Mouse (Mus musculus) ovary, postnatal 14 days (tissue): ENCODE results near the gene Lsm4.

Experiments used
- DNase-seq: peaks from one replicate; pipeline ENCODE4 v3.0.0; 2022; ENCODE audit warnings: low spot score

Gene Lsm4

GRCm38 (mm10) chr8:70673079-70673856, at the start of gene Lsm4:
Lsm4 (plus strand) TSS chr8:70673248.
- peak; percentile 98 for DNase-seq

- DNase-seq, result no peak
Observed at GRCm38 (mm10) chr8:70625104-70625503, 47.9 kb upstream of the Lsm4 start.

- DNase-seq, result no peak
Observed at GRCm38 (mm10) chr8:70627041-70627440, 46.0 kb upstream of the Lsm4 start.

DNA sequence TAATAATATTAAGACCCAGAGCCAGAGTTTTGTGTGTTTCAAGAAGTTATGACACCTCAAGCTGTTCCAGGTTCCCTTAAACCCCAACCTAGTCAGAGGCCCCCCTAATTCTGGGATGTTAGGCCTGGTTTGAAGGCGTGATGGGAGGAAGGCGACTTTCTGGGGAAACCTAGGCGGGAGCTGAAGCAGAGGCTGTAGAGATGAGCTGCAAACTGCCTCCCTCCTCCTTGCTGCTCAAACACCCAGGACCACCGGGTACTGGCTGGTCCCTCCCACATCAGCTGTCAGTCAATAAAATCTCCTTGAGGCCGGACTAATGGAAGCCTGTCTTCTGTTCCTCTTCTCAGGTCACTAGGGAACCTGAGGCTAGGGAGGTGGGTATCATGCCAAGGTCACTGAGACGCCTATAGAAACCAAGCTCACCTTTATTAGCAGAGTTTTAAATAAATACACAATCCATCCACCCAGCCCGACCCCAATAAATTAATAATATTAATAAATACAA, 44.0 kb upstream of the Lsm4 start:
- no peak for DNase-seq

DNA sequence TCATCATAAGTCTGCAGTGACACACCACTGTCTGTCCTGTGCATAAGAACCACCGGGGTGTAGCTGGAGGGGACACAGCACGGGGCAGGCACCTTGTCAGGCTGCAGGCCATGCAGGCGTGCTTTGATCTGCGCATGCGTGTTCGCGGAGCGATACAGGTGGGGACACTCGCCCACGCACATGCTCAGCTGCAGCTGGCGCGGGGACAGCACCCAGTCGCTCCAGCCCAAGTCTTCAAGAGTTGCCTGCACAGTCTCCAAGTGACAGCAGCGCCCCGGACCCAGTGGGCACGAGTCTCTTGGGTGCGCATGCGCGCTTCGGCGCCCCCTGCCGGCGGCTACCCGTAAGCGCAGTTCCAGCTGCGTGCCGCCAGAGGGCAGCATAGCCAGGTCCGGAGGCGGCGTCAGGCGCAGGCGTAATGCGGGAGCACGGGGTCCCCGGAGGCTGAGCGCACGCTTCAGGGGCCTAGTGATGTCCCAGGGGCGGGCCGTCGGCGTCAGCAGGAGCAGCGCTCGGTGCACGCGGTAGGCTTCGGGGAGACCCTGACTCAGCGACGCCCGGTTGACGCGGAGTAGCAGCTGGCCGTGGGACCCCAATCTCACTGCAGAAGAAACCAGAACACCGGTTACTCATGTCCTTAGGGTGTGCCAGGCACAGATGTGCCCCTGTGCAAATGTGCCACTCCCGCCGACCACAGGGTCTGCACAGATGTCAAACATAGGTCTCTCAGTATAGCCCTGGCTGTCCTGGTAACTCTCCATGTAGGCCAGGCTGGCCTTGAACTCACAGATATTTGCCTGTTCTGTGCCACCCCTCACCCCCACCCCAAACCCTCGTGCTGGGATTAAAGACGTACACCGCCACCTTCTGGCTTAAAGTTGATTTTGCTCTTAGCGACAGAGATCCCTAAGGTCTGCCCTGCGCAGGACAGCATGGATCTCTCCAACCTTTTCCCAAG, 43.2 kb upstream of the Lsm4 start:
- DNase-seq, result peak; percentile 91

- DNase-seq, result no peak
Observed at GRCm38 (mm10) chr8:70630532-70631381, 42.3 kb upstream of the Lsm4 start.

DNA sequence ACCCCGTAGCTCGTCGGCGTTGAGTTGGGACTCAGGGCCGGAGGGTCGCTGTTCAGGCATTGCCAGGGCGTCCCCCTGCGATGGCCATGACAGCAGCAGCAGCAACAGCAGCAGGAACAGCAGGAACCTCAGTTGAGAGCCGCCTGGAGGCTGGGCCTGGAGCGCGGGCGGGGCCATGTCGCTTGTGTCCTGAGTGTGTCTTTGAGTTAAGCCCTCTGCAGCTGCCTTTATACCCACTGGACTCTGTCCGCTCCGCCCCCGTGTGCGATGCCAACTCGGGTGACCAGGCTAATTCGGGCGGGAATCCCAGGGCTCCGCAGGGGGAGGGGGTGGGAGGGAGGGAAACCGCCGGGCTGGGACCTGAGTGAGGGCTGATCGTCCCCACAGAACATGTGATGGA, 41.6 kb upstream of the Lsm4 start:
- DNase-seq, result no peak

- no peak for DNase-seq
Observed at GRCm38 (mm10) chr8:70632346-70632892, 40.6 kb upstream of the Lsm4 start, which contains the start of gene Gdf15. Gdf15 (minus strand) TSS chr8:70632456.

- DNase-seq, result peak; percentile 39
Observed at GRCm38 (mm10) chr8:70634066-70634465, 39.0 kb upstream of the Lsm4 start.

- DNase-seq, result no peak
Observed at GRCm38 (mm10) chr8:70635527-70635926, 37.5 kb upstream of the Lsm4 start.

DNA sequence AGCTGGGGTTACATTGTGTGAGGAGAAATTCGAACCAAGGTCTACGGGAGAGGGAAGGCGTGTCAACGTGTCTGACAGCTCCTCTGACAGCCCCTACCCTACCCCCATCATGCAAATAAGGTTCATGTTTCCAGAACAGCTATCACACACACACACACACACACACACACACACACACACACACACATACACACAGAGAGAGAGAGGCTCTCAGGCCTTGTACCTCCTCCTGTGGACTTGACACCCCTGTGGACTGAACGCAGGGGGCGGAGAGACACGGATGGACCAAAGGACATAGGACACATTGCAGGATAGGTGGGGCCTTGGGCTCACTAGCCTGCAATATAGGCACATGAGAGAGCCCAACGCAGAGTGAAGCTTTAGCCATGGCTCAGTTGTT, 36.2 kb upstream of the Lsm4 start:
- no peak for DNase-seq

- DNase-seq, result no peak
Observed at GRCm38 (mm10) chr8:70638752-70639151, 34.3 kb upstream of the Lsm4 start.

DNA sequence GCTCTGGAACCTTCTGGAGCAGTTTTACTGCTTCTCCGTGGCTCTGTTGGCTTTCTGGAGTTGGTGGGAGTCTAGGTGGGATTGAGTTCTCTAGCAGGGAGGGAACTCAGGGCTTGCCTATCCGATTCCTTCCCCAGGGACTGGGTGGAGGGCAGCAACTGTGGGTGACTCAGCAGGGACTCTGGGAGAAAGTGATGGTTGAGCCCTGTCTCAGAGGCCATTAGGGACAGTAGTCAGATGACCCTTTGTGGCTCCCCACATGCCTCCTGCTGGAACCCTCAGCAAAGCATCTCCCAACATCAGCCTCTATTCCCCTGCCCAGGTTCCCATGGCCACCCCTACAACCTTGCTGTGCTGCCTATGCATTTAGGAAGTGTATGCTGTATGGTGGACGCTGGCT, 30.0 kb upstream of the Lsm4 start:
- no peak for DNase-seq

DNA sequence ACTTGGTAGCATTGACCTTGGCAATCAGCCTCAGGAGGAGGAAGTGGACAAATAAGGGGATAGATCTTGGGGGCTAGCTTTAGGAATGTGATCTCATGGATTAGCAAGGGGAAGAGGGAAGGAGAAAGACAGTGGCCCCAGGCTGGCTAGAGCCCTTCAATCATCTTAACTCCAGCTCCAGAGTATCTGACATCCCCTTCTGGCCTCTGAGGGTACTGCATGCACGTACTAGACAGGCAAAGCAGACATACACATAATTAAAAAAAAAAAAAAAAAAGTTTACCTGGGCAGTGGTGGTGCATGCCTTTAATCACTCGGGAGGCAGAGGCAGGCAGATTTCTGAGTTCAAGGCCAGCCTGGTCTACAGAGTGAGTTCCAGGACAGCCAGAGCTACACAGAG, 29.0 kb upstream of the Lsm4 start:
- DNase-seq, result no peak

DNA sequence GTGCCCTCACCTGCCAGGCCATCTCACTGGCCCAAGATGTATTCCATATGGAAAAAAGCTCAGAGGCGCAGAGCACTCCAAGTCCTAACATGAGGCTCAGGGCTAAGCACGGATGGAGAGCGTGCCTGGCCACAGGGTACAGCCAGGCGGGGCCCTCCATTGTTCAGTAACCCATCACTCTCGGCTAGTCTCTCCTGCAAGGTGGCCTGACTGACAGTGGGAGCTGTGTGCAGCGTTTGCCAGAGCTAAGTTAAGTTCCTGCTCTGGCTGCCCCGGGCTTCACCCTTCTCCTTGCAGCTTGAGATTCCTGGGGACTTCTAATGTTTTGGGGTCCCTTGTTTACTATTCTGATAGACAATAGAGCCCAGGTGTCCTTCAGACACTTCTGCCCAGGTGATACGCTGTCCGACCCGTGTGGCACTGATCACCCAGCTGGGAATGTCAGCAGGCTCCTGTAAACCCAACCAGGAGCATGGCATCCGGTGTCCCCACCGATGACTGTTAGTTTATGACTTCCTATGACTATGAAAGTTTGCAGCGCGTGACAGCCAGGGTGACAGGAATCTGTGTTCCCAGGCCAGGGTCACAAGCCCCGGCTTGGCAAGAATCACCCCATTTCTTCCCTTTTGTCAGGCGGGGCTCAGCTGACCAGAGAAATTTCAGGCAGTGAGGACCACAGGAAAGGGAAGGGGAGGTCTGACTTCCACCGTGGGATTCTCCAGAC, 27.4 kb upstream of the Lsm4 start:
- no peak for DNase-seq

- DNase-seq, result no peak
Observed at GRCm38 (mm10) chr8:70646369-70646768, 26.7 kb upstream of the Lsm4 start.

DNA sequence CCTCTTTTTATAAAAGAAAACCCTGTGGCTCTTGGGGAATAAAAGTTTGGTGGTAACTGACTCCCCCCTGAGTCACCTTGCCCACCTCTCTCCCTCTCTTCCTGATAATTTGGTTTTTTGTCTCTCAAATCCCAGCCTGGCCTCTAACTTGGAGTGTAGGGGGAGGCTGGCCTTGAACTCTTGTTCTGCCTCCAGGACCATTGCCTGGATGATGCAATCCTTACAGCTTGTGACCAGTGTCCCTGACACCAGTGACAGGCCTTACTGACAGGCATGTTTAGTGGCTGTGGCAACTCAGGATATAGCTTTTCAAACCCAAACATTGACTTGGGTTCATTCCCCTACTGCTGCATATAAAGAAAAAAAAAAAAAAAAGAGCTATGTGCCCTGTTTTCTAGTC, 26.3 kb upstream of the Lsm4 start:
- no peak for DNase-seq

GRCm38 (mm10) chr8:70647343-70648163, 25.5 kb upstream of the Lsm4 start:
- DNase-seq, result no peak

GRCm38 (mm10) chr8:70648164-70648442, 24.9 kb upstream of the Lsm4 start:
- DNase-seq, result no peak

DNA sequence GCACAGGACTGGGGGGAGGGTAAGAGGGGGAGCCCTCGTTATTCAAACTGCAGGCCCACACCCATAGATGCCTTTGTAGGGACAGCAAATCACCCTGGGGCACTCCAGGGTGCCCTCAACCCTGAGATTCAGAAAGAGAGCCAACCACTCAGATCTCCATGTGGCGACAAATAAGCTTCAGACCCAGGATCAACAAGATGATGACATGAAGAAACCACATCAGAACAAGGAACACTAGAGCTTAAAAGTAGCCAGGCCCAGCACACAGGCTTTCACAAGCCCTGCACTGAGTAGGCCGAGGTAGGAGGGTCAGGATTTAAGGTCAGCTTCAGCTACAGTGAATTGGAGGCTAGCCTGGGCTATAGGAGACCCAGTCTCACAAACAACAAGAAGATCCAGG, 24.1 kb upstream of the Lsm4 start:
- no peak for DNase-seq
